Mouse (Mus musculus): ENCODE measurements around the gene Slc16a7. TPM values are rescaled to one million over a fixed set of nuclear protein-coding genes. Genes with fewer than 3 reads are reported as not detected.

The Slc16a7 gene
- polyA plus RNA-seq (2012; rRNA removed), result 18.5 and 20.4 TPM in 2 replicates

DNA sequence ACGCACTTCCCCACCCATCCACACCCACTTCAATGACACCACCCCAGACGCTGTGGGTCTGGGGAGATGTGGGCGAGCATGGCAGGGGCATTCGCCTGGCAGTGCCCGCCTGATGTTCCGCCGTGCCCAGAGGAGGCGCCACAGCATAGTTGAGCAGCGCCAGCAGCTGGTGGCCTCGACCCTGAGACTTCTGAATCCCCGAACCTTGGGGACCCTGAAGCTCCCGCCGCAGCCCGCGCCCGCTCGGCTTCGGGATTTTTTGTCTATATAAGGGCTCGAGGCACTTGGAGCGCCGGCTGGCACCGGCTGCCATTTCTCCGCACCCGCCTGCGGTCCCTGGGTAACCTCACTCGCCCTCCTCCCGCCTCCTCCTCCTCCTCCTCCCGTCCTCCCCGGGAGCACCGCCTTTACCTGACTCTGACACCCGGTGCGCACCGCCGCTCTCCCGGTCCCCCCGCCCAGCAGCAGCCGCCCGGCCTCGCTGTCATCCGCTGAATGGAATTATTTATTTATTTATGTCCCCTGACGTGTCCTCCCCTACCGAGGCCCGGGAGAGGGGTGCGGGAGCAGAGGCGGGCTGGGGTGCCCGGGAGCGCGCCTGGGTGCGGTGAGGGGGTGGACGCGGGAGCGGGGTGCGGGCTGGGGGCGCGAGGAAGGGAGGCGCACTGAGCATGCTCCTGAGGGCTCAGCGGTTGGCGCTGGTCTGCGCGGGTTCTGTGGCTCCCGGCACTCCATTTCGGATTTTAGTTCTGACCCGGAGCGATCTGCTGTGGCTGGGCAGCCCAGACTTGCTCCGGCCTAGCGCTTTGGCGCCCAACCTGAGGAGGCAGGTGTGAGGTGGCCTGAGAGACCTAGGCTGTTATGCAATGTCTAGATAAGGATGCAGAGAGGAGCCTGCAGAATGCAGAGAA lies at the start of gene Slc16a7:
Gene Slc16a7, minus strand, starts transcription at position 590 of the 911 bp plus-strand sequence.

